Mouse (Mus musculus) kidney, embryonic 14.5 days (tissue): ENCODE data around the gene Cdk11b. TPM values are rescaled to one million over a fixed set of nuclear protein-coding genes. Genes with fewer than 3 reads are reported as not detected.

Experiments
- ATAC-seq: fragments of 200-750 bp; cut with Nextera tagmentation; 2 replicates; pipeline ENCODE4 v1.8.0; 2017; ENCODE audit warnings: moderate number of reproducible peaks, mild to moderate bottlenecking, moderate TSS enrichment, moderate library complexity; ENCODE audit not compliant: low FRiP score, low TSS enrichment
- H3K27ac ChIP-seq: fragments of 300-500 bp; sonication (generic); 2 replicates; pipeline ENCODE4 v1.5.1; 2014; ENCODE audit warnings: low read depth, mild to moderate bottlenecking, low read length, moderate library complexity, mixed read lengths
- H3K27me3 ChIP-seq: fragments of 300-500 bp; sonication (generic); 2 replicates; pipeline ENCODE4 v1.6.1; 2014; ENCODE audit warnings: mild to moderate bottlenecking, low read length; ENCODE audit not compliant: control insufficient read depth, insufficient read depth
- H3K36me3 ChIP-seq: fragments of 300-500 bp; sonication (generic); 2 replicates; pipeline ENCODE4 v1.6.1; 2014; ENCODE audit warnings: low read length, mixed read lengths; ENCODE audit not compliant: control insufficient read depth, insufficient read depth
- H3K4me1 ChIP-seq: fragments of 300-500 bp; sonication (generic); 2 replicates; pipeline ENCODE4 v1.6.1; 2014; ENCODE audit warnings: low read length, mixed read lengths; ENCODE audit not compliant: control insufficient read depth, insufficient read depth
- H3K4me2 ChIP-seq: fragments of 300-500 bp; sonication (generic); replicated peaks from 2 replicates; pipeline ENCODE4 v1.6.1; 2014; ENCODE audit warnings: low read depth, mild to moderate bottlenecking, low read length
- H3K4me3 ChIP-seq: fragments of 300-500 bp; sonication (generic); 2 replicates; pipeline ENCODE4 v1.5.1; 2014; ENCODE audit warnings: mild to moderate bottlenecking, low read length
- H3K9ac ChIP-seq: fragments of 300-500 bp; sonication (generic); 2 replicates; pipeline ENCODE4 v1.6.1; 2014; ENCODE audit warnings: low read depth, mild to moderate bottlenecking, low read length, moderate library complexity
- H3K9me3 ChIP-seq: fragments of 300-500 bp; sonication (generic); 2 replicates; pipeline ENCODE4 v1.6.1; 2016; ENCODE audit warnings: low read length; ENCODE audit not compliant: control insufficient read depth
- WGBS: fragments of 180-500 bp; shearing (Covaris S2); extraction: QIAGEN DNeasy Blood & Tissue Kit; methylation state at CpG from one replicate; pipeline ENCODE4 v1.1.7; 2014; 5-methylcytosine and 5-hydroxymethylcytosine counted together
- polyA plus RNA-seq: library from polyadenylated mRNA; unstranded; fragments of >200 nt; fragmentation: Nextera tagmentation; extraction: Ambion mirVana; gene quantifications from 2 replicates; pipeline ENCODE4 v1.2.1, GENCODE M21; 2014

Cdk11b gene
- polyA plus RNA-seq, 1 experiment from 2014 or later = 57.0 TPM

DNA sequence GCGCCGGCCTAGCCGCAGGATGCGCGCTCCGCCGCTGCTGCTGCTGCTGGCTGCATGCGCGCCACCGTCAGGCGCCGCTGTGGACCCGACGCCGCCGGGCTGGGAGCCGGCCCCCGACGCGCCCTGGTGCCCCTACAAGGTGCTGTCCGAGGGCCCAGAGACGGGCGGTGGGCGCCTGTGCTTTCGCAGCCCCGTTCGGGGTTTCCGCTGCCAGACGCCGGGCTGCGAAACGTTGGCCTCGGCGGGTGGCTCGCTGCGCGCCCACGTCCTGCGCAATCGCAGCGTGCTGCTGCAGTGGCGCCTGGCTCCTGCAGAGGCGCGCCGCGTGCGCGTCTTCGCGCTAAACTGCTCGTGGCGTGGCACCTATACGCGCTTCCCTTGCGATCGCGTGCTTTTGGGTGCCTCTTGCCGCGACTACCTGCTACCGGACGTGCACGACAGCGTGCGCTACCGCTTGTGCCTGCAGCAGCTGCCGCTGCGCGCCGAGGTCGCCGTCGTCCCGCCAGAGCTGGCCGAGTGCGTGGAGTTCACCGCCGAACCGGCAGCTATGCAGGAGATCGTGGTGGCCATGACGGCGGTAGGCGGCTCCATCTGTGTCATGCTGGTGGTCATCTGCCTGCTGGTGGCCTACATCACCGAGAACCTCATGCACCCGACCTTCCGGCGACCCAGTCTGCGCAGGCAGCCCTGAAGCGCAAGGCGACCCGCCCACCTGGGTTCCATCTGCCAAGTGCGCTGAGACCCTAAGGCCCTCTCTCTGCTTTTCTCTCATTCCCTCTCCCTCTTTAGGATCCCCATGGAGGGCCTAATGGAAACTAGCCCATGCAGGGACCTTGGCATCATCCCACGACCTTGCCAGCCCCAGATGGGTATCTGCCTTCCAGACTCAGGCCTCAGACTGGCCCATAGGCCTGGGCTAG is 70.1 kb downstream of the Cdk11b start:
- ATAC-seq = peak; percentile 65
- H3K4me2 ChIP-seq = peak overlapping the region; percentile 96

DNA sequence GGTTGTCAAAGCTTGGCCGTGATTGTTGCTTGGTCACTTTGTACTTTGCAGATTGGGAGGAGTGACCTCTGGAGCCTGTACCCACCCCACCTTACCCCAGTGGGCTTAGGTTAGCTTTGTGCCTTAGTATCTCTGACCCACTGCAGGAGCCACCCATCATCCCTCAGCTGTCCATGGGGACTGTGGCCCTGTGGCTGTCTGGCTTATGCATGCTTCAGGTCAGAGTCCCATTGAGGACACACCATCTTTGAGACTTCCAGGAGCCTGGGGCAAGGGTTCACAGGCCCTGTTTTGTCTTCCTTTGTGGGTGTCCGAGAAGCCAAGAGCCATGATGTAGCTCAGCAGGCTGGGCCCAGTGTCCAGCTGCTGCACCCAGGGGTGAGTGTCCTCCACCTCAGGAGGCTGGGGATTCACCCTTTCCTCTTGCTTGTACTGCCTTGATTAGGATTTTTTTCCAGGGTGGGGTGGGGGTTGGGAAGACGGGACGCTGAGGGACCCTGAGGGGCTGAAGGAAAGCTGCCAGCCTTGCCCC is 70.9 kb downstream of the Cdk11b start:
- WGBS = 81% methylated on average over 4 of the region's 4 CpGs
- Histone ChIP-seq H3K36me3 (no peaks in the 10 kb centered on the region), H3K4me3 (peak overlapping the region; percentile 72), H3K4me2 (peak overlapping the region; percentile 96), H3K4me1 (peaks cover 11% of the 10 kb centered on the region; the same call in 1 of the 2 replicates), H3K27ac (no peak overlapping the region), H3K9ac (peak overlapping the region; percentile 78; the same call in 1 of the 2 replicates), H3K9me3 (no peaks in the 10 kb centered on the region), H3K27me3 (no peaks in the 10 kb centered on the region)
- ATAC-seq = no peak

More for the DNA sequence above, 70.1 kb downstream of the Cdk11b start:
- Histone ChIP-seq H3K4me3 (peak overlapping the region; percentile 72), H3K9me3 (no peaks in the 10 kb centered on the region), H3K9ac (peak overlapping the region; percentile 78), H3K36me3 (no peaks in the 10 kb centered on the region), H3K27ac (no peak overlapping the region; the same call in 1 of the 2 replicates), H3K27me3 (no peaks in the 10 kb centered on the region), H3K4me1 (peaks cover 11% of the 10 kb centered on the region; the same call in 1 of the 2 replicates)
- WGBS = 1% methylated on average over 82 of the region's 92 CpGs

DNA sequence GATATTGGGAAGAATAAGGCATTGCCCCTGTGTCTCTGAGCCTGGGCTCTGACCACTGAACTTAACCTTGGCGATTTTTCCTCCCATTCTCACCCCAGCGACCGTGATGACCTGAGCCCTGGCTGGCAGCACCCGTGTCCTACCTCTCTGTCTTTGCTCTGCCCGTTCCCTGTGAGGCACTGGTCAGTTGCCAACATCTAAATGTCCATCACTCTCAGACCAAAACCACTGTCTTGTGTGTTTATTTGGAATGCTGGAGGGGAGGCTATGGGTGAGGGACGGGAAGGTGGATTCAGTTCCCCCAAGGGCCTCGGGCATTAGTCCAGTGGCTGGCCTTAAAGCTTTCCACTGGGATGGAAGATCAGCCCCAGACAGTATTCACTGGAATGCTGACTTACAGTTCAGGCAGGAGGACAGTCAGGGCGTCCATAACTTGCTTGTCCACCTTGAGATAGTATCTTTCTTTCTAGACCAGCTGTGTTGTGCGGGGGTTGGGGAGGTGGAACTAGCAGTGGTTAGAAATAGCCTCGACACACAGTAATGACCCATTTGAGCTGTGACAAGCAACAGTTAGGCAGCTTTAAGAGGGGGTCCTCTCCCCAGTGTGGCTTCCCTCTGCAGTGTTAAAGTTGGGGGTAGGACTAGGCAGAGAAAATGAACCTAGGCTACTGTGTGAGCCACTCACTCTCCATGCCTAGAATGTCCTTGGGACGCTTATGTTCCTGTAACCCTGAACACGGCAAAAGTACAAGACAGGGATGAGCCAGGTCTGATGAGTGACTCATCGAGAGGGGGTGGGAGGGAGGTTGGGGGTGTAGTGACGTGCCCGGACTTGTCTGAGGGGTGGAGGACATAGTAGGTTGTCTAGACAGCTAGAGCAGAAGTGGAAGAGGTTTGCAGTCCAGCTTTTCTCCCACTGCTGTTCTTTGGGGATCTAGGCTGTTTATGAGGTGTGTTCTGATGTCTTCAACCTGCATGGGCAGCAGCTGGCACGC is 71.9 kb downstream of the Cdk11b start:
- Histone ChIP-seq H3K4me1 (peaks cover 11% of the 10 kb centered on the region; the same call in 1 of the 2 replicates), H3K9ac (no peak overlapping the region), H3K4me2 (no peak overlapping the region), H3K4me3 (no peak overlapping the region), H3K36me3 (no peaks in the 10 kb centered on the region), H3K27me3 (no peaks in the 10 kb centered on the region), H3K27ac (no peak overlapping the region), H3K9me3 (no peaks in the 10 kb centered on the region)
- WGBS = 66% methylated on average over 16 of the region's 16 CpGs
- ATAC-seq = no peak

Other genes with a start within 250 kb of the Cdk11b start
- 0.07 TPM in 1 of 2 replicates, not detected in the other for gene Gabrd, start 226.7 kb upstream of the Cdk11b start, polyA plus RNA-seq
- gene Cfap74, start 215.7 kb upstream of the Cdk11b start, polyA plus RNA-seq = 2.2 and 2.3 TPM in 2 replicates
- 0.44 and 0.57 TPM in 2 replicates for gene Tmem52, start 155.7 kb upstream of the Cdk11b start, polyA plus RNA-seq
- gene Gnb1, start 133.5 kb upstream of the Cdk11b start, polyA plus RNA-seq = 493 and 553 TPM in 2 replicates
- 58.7 and 99.9 TPM in 2 replicates for gene Nadk, start 62.5 kb upstream of the Cdk11b start, polyA plus RNA-seq
- 7.7 and 10.3 TPM in 2 replicates for gene Slc35e2, start 23.4 kb upstream of the Cdk11b start, polyA plus RNA-seq
- not detected in 2 replicates for gene Gm10563, start 20.6 kb downstream of the Cdk11b start, polyA plus RNA-seq
- gene Mmp23, start 28.5 kb downstream of the Cdk11b start, polyA plus RNA-seq = 28.9 and 43.1 TPM in 2 replicates
- 14.3 and 18.0 TPM in 2 replicates for gene Mib2, start 44.3 kb downstream of the Cdk11b start, polyA plus RNA-seq
- gene Fndc10, start 69.5 kb downstream of the Cdk11b start, polyA plus RNA-seq = 2.8 and 4.5 TPM in 2 replicates
- gene Ssu72, start 79.9 kb downstream of the Cdk11b start, polyA plus RNA-seq = 149 and 178 TPM in 2 replicates
- gene Tmem240, start 109.9 kb downstream of the Cdk11b start, polyA plus RNA-seq = 0.49 and 0.88 TPM in 2 replicates
- 85.8 and 112 TPM in 2 replicates for gene Atad3a, start 136.2 kb downstream of the Cdk11b start, polyA plus RNA-seq
- gene Vwa1, start 149.8 kb downstream of the Cdk11b start, polyA plus RNA-seq = 4.1 and 4.9 TPM in 2 replicates
- gene Tmem88b, start 161.0 kb downstream of the Cdk11b start, polyA plus RNA-seq = 0.20 and 0.32 TPM in 2 replicates
- 0.40 and 0.43 TPM in 2 replicates for gene Ankrd65, start 165.6 kb downstream of the Cdk11b start, polyA plus RNA-seq
- 226 and 291 TPM in 2 replicates for gene Mrpl20, start 178.0 kb downstream of the Cdk11b start, polyA plus RNA-seq
- 115 and 174 TPM in 2 replicates for gene Ccnl2, start 187.6 kb downstream of the Cdk11b start, polyA plus RNA-seq
- gene Aurkaip1, start 206.4 kb downstream of the Cdk11b start, polyA plus RNA-seq = 134 and 155 TPM in 2 replicates
- 72.1 and 75.1 TPM in 2 replicates for gene Mxra8, start 214.8 kb downstream of the Cdk11b start, polyA plus RNA-seq
- gene Dvl1, start 222.5 kb downstream of the Cdk11b start, polyA plus RNA-seq = 6.3 and 7.2 TPM in 2 replicates
- gene Tas1r3, start 238.5 kb downstream of the Cdk11b start, polyA plus RNA-seq = 0.14 and 0.38 TPM in 2 replicates
- gene Cptp, start 244.6 kb downstream of the Cdk11b start, polyA plus RNA-seq = 11.1 and 18.8 TPM in 2 replicates
- gene Ints11, start 244.7 kb downstream of the Cdk11b start, polyA plus RNA-seq = 73.1 and 74.6 TPM in 2 replicates